Mouse (Mus musculus) embryonic fibroblast, embryonic 13.5 days (primary cell): ENCODE measurements around the gene Ppp1r12c. TPM values are rescaled to one million over a fixed set of nuclear protein-coding genes. Genes with fewer than 3 reads are reported as not detected.

Experiments
- H3K27ac ChIP-seq: 2 replicates; pipeline ENCODE4 v1.5.1; 2012; ENCODE audit warnings: low read length, control low read depth, inconsistent platforms; ENCODE audit not compliant: insufficient read depth
- H3K4me1 ChIP-seq: 2 replicates; pipeline ENCODE4 v1.6.1; 2011; ENCODE audit warnings: low read length; ENCODE audit not compliant: control insufficient read depth, insufficient read depth
- H3K4me3 ChIP-seq: 2 replicates; pipeline ENCODE4 v1.5.1; 2011; ENCODE audit warnings: mild to moderate bottlenecking, control low read depth, low read length; ENCODE audit not compliant: insufficient read depth
- CTCF ChIP-seq: IDR thresholded peaks from 2 replicates; pipeline ENCODE4 v1.5.1; 2011; ENCODE audit warnings: mild to moderate bottlenecking, control low read depth, low read length, moderate library complexity, borderline replicate concordance; ENCODE audit not compliant: insufficient read depth
- POLR2A ChIP-seq: IDR thresholded peaks from 2 replicates; pipeline ENCODE4 v1.6.1; 2011; ENCODE audit warnings: low read depth, mild to moderate bottlenecking, control low read depth, low read length, moderate library complexity
- polyA plus RNA-seq: library from polyadenylated mRNA; stranded (reverse); fragments of >200 nt; gene quantifications from 2 replicates; pipeline ENCODE4 v1.2.4, GENCODE M21; 2011; ENCODE audit warnings: low read depth; ENCODE audit not compliant: missing spikeins, insufficient read length

Ppp1r12c gene
- polyA plus RNA-seq, 1 experiment = 72.2 TPM

DNA sequence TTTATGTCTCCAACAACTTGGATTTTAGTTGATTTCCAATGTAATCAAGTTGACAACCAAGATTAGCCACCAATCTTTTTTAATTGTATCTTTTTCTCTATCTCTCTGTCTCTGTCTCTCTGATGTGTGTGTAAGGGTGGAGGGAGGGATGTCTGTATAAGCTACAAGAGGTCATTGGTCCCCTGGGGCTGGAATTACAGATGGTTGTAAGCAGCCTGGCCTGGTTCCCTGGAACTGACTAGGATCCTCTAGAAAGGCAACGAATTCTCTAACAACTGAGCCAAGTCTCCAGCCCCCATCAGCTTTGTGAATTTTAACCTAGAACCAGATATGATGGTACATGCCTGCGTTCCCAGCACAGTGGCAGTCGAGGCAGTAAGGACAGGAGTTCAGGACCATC lies 33.7 kb downstream of the Ppp1r12c start:
- H3K4me3 ChIP-seq = no peak overlapping the region
- TF ChIP-seq POLR2A = no peak
- TF ChIP-seq CTCF = no peak
- H3K27ac ChIP-seq = no peak overlapping the region
- 0 out of 2 replicates have a peak, but pooled peaks cover 4% of the 10 kb centered on the region for H3K4me1 ChIP-seq

DNA sequence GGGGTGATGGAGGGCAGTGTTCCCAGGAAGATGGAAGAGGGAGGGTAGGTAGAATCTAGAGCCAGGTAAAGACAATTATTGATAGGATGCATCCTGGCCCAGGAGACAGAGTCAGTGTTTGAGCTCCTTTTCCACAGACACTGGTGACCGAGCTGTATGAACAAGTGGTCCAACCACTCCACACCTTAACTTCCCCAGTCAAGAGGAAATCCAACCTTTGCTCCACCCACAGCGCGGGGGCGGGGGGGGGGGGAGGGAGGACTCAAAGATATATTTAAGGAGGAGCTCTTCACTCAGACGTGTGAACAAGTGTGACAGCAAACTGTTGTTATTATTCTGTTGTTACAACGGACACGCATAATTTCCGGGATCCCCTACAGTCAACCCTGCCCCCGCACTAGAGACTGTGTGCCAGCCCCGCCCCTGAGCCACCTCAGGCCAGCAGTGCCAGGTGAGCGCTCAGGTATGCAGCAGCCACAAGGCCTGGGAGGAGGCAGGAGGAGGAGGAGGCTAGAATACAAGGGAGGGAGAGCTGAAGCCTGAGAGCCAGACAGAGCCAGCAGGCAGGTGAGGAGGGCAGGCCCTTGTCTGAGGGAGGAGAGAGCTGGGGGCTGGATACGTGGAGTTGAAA lies 37.2 kb downstream of the Ppp1r12c start:
- H3K4me1 ChIP-seq = no peaks in the 10 kb centered on the region
- TF ChIP-seq CTCF = no peak
- TF ChIP-seq POLR2A = no peak
- no peak overlapping the region for H3K27ac ChIP-seq
- H3K4me3 ChIP-seq = no peak overlapping the region

DNA sequence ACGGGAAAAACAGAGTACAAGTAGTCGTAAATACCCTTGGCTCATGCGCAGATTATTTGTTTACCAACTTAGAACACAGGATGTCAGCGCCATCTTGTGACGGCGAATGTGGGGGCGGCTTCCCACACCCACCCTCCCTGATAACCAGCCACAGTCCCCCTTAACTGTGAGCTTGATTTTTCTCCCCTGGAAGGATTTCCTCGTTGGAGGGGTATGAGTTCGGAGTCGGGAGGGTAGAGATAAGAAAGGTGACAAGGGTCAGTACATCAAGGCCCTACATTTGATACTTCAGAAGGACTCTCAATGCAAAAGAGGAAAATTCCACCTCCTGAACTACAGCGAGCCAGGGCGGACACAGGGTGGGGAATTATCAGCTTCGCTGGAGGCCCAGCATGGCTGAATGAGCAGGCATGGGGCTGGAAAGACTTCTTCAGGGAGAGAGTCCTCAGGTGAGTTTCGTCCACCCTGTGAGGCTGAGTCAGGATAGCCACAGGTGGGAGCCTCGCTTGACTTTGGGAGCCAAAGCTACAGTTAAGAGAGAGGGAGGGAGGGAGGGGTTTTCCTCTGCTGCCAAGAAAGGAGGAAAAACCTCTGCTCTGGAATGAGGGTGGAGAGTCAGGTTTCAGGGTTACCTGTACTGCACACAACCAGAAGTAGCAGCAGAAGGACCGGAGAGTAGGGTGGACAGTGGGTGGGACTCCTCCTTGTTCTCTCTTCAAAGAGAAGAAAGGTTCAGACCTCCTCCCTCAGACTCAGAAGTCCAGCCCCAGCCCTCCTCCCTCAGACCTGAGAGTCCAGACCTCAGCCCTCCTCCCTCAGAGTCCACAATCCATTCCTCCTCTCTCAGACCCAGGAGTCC lies 40.7 kb downstream of the Ppp1r12c start, which contains the start of gene Eps8l1:
Gene Eps8l1, plus strand, starts transcription at position 99 of the 859 bp plus-strand sequence.
- Histone ChIP-seq H3K27ac (no peak within 1 kb of the TSS), H3K4me3 (peak within 1 kb of the TSS; percentile 10; the same call in 1 of the 2 replicates), H3K4me1 (no peaks in the 10 kb centered on the region)
- TF ChIP-seq POLR2A (no peak), CTCF (no peak)

DNA sequence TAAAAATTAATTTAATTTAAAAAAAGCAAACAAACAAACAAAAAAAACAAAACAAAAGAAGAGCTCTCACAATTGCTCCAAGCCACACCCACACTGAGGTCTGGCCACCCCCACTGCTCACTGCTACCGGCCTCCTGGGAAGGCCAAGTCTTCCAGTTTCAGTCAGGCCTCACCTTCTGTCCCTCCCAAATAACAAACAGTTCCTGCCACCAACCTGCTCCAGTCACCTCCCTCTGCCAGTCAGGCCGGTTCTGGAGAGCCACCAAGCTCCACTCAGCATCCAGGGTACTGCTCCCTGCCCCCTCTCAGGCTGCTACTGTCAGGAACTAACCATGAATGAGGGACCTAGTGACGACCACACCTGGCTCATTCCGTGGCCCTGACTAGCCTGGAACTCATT lies 48.8 kb downstream of the Ppp1r12c start:
- H3K4me3 ChIP-seq = no peak overlapping the region
- H3K4me1 ChIP-seq = no peaks in the 10 kb centered on the region
- no peak overlapping the region for H3K27ac ChIP-seq
- no peak for TF ChIP-seq CTCF
- no peak for TF ChIP-seq POLR2A

DNA sequence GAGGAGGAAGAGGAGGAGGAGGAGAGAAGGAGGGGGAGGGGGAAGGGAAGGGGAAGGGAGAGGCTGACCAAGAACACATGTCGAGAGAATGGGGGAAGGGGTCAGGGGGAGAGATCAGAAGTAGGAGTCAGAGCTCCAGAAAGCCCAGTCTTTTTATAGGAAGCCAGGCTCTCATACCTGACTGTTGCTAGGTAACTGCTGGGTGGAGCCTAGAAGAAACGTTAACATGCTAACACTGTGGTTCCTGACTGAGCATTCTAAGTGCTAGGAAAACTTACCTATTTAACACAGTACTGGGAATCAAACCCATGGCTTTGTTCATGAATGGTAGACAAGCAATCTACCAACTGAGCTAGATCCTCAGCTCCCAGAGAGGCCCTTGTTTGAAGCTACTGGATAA lies 52.3 kb downstream of the Ppp1r12c start:
- H3K4me3 ChIP-seq = no peak overlapping the region
- peaks cover 2% of the 10 kb centered on the region; the same call in 1 of the 2 replicates for H3K4me1 ChIP-seq
- H3K27ac ChIP-seq = no peak overlapping the region
- no peak for TF ChIP-seq POLR2A
- no peak for TF ChIP-seq CTCF

DNA sequence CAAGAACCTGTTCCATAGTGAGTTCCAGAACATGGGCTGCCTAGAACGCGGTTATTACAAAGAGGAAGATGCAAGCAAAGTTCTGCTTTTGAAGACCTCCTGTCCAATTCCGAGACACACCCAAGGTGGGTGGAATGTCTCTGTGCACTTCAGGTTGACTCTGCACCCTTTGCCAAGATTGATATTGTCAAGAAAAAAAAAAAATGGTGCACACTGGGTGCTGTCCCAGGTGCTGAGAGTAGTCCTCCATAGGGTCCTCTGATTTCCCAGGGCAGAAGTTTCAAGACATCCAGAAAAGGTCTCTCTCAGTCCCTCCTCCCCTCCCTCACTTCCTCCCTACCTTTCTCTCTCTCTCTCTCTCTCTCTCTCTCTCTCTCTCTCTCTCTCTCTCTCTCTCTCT lies 53.0 kb downstream of the Ppp1r12c start:
- peaks cover 2% of the 10 kb centered on the region; the same call in 1 of the 2 replicates for H3K4me1 ChIP-seq

DNA sequence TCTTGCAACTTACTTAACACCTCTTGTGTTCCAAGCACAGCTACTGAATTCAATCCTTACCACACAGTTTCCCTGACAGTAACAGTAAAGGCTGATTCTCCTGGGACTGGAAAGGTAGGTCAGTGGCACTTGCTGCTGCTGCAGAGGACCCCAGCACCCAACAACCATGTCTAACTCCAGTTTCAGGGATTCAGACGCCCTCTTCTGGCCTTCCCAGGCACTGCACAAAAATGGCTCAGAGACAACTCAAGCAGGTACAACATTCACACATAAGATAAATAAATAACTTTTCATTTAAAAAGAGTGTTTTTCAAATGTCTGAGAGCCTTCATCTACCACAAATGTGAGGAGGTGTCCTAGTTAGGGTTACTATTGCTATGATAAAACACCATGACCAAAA lies 54.3 kb downstream of the Ppp1r12c start:
- no peak overlapping the region for H3K27ac ChIP-seq

More for the DNA sequence above, 53.0 kb downstream of the Ppp1r12c start:
- no peak overlapping the region for H3K4me3 ChIP-seq
- TF ChIP-seq CTCF = no peak
- TF ChIP-seq POLR2A = no peak
- H3K27ac ChIP-seq = no peak overlapping the region

DNA sequence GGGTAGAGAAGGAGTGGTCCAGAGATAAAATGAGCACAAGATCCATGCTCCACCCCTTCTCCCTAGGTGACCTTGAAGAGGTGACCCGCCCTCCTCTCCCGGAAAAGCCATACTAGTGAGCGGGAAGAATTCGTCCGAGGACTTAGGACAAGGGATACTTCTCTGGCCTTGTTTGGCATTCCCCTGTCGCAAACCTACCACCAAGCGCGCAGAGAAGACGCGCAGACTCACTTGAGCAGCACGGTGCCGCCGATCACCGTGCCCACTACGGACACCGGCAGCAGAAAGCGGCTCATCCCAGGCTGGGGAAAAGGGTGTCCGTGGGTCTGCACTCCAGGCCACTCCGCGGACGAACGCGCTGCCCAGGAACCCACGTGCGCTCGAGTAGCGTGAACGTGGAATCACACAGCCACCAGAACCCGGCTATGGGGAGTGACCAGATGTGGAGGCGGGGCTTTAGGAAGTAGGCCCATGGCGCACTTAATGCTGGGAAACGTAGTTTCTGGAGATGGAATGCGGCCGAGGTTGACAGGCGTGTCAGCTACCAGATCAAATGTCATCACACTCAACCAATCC lies 56.2 kb downstream of the Ppp1r12c start, which contains the start of gene Rdh13:
Gene Rdh13, minus strand, starts transcription at position 434 of the 576 bp plus-strand sequence.
- Histone ChIP-seq H3K4me1 (peaks cover 2% of the 10 kb centered on the region; the same call in 1 of the 2 replicates), H3K27ac (peak within 1 kb of the TSS; percentile 67), H3K4me3 (peak within 1 kb of the TSS; percentile 65)
- TF ChIP-seq POLR2A (peak; percentile 77), CTCF (no peak)

More for the DNA sequence above, 54.3 kb downstream of the Ppp1r12c start:
- TF ChIP-seq POLR2A (no peak), CTCF (no peak)
- H3K4me3 ChIP-seq = no peak overlapping the region
- peaks cover 2% of the 10 kb centered on the region; the same call in 1 of the 2 replicates for H3K4me1 ChIP-seq

DNA sequence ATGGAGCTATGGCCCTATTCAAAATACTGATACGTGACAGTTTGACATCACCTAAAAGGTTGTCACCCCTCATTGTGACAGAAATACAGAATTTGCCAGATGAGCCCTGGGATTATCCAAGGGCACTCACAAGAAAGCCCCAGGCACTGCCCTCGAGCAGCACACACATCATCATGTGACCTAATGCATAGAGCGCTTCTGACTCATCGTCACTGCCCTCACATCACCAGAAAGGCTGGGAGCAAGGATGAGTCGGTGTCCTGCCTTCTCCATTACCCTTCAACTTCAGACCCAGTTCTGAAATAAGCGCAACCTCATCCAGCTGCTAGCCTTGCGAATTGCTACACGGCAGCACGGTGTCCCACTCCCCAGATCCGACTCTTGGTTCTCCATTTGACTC lies 60.9 kb downstream of the Ppp1r12c start:
- TF ChIP-seq CTCF (no peak), POLR2A (no peak)
- Histone ChIP-seq H3K4me3 (no peak overlapping the region), H3K27ac (no peak overlapping the region), H3K4me1 (peaks cover 2% of the 10 kb centered on the region; the same call in 1 of the 2 replicates)
